Mouse (Mus musculus): ENCODE data around the gene Usb1.

The Usb1 gene

DNA sequence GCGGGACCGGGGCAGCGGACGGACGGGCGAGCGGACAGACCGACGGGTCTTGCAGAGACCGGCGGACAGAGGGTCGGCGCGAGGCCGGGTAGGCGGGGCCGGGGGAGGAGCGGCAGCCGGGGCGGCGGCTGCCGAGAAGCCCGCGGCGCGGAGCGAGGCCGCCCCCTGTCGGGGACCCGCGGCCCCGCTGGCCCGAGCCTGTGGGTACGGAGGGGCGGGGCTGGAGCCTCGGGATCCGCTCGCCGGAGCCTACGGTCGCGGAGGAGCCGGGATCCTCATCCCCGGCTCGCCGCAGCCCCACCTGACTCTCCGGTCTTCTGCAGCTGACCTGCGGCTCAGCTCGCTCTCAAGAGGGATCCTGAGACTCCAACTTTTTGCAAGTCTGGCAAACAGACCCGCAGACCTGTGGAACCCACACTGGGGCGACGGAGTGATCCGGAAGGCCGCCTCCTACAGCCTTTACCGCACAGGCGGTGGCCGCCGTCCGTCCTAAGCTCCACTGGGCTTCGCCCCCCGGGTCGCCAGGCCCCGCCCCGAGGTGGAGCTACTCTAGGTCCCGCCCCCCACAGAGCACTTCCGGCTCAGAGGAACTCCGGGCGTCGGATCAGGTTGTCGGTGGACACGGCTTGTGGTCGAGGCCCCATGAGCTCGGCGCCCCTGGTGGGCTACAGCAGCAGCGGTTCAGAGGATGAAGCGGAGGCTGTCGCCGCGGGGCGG is at the start of gene Usb1, which contains the start of gene Zfp319:
TSS of gene Usb1 (plus strand) at position 565 of the 717 bp plus-strand sequence.
TSS of gene Zfp319 (minus strand) at position 231 of the 717 bp plus-strand sequence.
- DNase-seq (ENCODE audit: extremely low read depth, insufficient read length, low spot score), result peak; percentile 97

DNA sequence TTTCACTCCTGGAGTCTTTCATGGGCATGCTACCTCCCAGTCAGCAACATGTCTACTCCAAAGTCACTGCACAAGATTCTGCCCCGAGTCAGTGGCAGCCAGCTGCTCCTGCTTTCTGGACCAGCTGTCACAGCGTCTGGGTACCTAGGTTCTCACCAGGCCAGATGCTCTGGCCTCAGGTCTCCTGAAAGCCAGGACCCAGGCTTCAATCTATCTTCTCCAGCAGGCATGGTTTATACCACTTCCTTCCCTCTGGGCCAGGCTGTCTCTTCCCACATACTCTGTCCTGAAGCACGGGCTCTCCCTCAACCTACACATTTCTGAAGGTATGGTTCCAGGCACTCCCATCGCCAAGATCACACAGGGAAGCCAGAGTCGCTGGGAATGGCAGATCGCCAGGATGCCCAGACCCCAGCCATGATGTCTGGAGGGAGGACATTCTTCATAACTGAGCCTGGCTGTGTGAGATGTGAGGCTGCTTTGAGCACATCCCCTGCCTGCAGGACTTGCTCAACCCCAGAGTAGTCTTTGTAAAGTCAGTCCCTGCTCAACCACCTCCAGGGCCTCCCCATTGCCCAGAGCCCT is 42.9 kb upstream of the Usb1 start:
- DNase-seq (ENCODE audit: extremely low read depth, insufficient read length, low spot score), result no peak

- DNase-seq (ENCODE audit: extremely low read depth, insufficient read length, low spot score), result no peak
Measured at GRCm38 (mm10) chr8:95293172-95293571, 38.9 kb upstream of the Usb1 start.

DNA sequence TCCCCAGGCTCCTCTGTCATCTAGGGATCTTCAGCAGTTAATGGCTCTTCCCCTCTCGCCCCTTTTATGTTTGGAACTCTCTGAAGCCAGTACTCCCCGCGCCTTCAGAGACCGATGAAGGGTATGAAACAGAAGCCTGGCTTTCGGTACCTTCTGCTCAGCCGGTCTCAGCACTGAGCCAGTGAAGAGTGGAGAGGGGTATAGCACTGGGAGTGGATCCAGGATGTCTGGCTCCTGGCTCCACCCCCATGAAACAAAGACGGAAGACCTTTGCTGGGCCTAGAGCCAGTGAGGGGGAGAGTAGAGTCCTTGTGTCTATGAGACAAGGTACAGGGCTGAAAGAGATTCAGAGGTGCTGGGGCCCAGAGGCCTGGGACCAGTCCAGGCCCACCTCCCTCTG is 38.2 kb upstream of the Usb1 start:
- no peak for DNase-seq (ENCODE audit: extremely low read depth, insufficient read length, low spot score)

- peak; percentile 31 for DNase-seq (ENCODE audit: extremely low read depth, insufficient read length, low spot score)
Measured at GRCm38 (mm10) chr8:95302410-95302809, 29.7 kb upstream of the Usb1 start.

DNA sequence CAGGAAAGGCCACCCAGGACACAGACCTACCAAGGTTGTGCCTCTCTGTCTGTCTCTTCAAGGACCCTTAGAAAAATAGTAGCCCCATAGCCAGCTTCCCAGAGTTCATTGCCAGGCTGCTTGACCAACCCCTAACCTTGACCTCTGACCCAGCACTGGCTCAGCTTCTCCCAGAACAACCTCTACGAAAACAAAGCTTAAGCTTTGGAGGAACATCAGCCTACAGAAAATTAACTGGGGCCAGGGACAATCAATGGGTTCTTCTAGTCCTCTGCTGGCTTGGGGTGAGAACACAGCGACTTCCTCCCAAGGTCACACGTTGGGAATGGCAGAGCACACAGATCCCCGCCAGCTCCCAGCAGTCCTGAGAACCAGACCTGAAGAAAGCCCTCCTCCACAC is 26.6 kb upstream of the Usb1 start:
- no peak for DNase-seq (ENCODE audit: extremely low read depth, insufficient read length, low spot score)

- no peak for DNase-seq (ENCODE audit: extremely low read depth, insufficient read length, low spot score)
Measured at GRCm38 (mm10) chr8:95306431-95306830, 25.7 kb upstream of the Usb1 start, which contains the start of gene Cngb1. TSS of gene Cngb1 (minus strand) at chr8:95306585.

DNA sequence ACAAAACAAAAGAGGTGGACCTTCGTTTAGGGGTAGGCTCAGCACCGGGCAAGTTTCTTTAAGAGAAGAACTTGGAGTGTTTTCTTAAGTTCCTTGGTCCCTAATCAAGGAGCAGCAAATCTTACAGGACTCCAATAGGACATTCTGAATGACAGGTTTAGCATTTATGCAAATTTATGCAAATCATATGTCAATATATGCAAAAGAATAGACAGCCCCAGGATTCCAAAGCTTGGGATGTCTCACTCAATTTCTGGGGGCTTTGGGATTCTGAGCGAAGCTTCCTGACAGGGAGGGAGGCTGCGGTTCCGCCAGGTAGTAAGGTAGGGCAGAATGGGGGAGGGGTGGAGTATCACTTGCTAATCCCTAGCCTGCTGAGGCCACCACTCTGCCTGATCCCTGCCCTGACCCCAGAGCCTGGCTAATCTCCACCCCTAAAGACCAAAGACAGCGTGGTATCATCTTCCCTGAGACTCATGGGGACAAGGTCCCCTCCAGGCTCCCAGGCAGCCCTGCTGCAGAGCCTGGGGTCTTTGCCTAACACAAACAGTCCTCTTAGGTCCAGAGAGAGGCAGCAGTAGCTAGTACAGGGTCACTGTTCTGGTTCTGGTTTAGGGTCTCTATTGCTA is 21.6 kb upstream of the Usb1 start, which contains the start of gene Tepp:
TSS of gene Tepp (plus strand) at position 225 of the 629 bp plus-strand sequence.
- DNase-seq (ENCODE audit: extremely low read depth, insufficient read length, low spot score), result no peak

DNA sequence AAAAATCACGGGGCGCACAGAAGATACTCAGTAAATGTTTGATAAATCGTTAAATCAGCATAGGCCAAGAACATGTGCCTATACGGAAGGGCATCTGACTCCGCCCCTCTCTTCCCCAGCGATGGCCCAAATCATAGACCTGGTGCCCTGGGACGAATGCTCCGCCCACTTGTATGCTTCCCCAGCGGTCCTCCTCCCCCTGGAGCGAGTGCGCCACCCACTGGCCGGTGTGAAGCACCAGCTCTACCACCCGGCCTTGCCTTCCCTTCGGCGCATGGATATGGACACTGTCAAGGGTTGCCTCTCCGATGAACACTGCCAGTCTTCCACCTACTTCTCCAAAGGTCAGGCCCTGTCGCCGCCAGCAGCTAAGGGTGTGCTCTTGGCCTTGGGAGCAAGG is 19.2 kb upstream of the Usb1 start:
- DNase-seq (ENCODE audit: extremely low read depth, insufficient read length, low spot score), result no peak

DNA sequence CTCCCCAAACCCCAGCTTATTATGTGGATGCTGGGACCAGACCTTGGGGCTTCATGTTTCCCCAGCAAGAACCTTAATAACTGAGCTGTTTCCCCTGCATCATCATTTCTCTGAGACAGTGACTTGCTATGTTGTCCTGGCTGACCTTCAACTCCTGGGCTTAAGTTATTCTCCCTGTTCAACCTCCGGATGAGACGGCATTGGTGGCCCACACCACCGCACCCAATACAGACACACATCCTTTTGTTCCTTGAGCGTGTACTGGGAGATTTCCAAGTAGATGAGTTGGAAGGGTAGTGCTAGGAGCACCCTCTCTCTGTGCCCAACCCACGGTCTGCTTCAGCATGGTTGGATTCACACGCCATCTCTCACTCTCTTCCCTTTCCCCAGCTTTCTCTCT is 18.2 kb upstream of the Usb1 start:
- DNase-seq (ENCODE audit: extremely low read depth, insufficient read length, low spot score), result no peak

GRCm38 (mm10) chr8:95314707-95315106 is 17.4 kb upstream of the Usb1 start:
- DNase-seq (ENCODE audit: extremely low read depth, insufficient read length, low spot score), result no peak

GRCm38 (mm10) chr8:95315350-95315749 is 16.7 kb upstream of the Usb1 start:
- DNase-seq (ENCODE audit: extremely low read depth, insufficient read length, low spot score), result no peak

- DNase-seq (ENCODE audit: extremely low read depth, insufficient read length, low spot score), result no peak
Measured at GRCm38 (mm10) chr8:95320224-95321139, 11.6 kb upstream of the Usb1 start.

GRCm38 (mm10) chr8:95323201-95323600 is 8.9 kb upstream of the Usb1 start:
- no peak for DNase-seq (ENCODE audit: extremely low read depth, insufficient read length, low spot score)

DNA sequence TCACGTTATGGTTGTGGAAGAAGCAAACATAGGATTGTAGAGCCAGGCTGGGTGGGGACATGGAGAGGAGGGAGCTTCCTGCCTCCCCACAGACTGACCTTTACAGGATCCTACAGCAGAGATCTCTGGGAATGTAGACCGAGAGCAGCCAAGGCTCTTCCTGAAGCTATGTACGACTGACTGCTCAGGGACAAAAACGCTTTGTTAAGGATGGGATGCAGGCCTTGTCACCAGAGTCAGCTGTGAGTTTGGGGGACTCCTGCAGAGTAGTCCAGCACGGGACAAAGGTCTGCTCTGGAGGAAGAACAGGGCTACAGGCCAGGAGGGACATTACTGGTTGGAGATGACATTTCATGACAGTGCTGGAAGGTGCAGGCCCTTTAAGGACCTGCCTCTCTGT is 7.4 kb upstream of the Usb1 start:
- no peak for DNase-seq (ENCODE audit: extremely low read depth, insufficient read length, low spot score)

- DNase-seq (ENCODE audit: extremely low read depth, insufficient read length, low spot score), result no peak
Measured at GRCm38 (mm10) chr8:95326822-95327221, 5.3 kb upstream of the Usb1 start.

DNA sequence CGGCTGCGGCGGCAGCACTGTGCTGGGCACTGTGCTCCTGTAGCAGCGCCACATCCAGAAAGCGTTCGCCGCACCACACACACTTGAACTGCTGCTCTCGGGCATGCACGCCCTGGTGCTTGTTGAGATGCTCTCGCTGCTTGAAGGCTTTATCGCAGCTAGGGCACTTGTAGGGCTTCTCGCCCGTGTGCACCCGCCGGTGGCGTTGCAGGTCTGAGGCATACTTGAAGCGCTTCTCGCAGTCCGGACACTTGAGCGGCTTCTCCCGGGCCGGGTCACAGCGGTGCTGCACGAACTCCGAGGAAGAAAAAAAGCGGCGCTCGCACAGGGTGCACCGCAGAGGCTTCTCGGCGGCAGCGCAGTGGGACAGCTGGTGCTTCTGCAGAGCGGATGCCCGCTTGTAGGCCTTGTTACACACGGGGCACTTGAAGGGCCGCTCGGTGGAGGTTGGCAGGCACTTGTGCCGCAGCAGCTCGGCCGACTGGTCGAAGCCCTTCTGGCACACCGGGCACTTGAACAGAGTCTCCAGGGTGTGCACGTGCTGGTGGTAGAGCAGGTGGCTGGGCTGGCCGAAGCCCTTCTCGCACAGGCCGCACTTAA is 4.1 kb upstream of the Usb1 start:
- DNase-seq (ENCODE audit: extremely low read depth, insufficient read length, low spot score), result no peak

DNA sequence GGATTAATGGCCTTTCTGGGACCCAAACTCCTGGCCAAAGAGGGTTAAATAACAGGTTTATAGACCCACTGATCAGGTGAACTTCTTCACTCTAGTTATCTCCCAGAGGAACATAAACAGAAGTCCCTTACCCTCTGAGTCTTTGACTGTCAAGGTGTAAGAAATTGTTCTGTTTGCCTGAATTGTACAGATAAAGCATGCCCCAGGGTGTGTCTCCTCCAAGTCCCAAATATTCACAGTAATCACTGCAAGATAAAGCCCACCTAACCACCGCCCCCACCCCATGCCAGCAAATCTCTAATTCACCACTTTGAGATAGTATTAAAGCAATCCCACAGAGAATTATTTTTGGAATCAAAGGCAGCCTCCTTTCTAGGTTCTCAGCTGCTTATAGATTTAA is 1.7 kb upstream of the Usb1 start:
- no peak for DNase-seq (ENCODE audit: extremely low read depth, insufficient read length, low spot score)

DNA sequence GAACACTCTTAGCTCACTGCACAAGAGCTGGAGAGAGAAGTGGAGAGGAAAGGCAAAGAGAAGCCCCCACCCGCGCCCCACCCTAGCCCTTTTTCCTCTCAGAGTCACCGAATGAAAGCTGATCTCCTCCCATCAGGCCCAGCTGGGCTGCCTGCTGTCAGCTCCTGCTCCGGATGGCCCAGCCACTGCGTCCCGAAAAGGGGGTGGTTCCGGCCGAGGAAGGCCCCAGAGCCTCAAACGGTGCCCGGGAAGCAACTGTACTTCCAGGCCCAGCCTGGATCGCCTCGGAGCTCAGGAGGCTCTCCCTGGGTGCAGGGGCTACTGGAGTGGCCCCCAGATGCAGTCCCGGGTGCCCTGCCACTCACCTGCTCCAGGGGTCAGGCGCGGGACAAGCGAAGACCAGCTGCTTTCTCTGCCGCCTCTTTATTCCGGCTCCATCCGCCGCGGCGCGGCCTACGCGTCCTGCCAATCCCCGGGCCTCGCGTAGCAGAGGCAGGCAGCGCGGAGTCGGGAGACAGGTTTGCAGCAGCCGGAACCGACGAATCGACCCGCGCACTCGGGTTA is 846 bp upstream of the Usb1 start:
- DNase-seq (ENCODE audit: extremely low read depth, insufficient read length, low spot score), result peak; percentile 88

Measured in 3134 (cell line).